Mouse (Mus musculus) midbrain, postnatal 0 days (tissue): Measurements from ENCODE around the gene Slc22a14. TPM values are rescaled to one million over a fixed set of nuclear protein-coding genes. Genes with fewer than 3 reads are reported as not detected.
A peak's percentile ranks its signal among the peaks of the same experiment; 100 is the strongest.

Experiments
- ATAC-seq: fragments of 200-750 bp; cut with Nextera tagmentation; 2 replicates; pipeline ENCODE4 v1.8.0; 2017; ENCODE audit warnings: moderate number of reproducible peaks, mild to moderate bottlenecking, moderate TSS enrichment, moderate library complexity; ENCODE audit not compliant: low FRiP score
- DNase-seq: peaks from one replicate; pipeline ENCODE4 v3.0.0-alpha.2; 2015; ENCODE audit warnings: low spot score
- H3K27ac ChIP-seq: fragments of 300-500 bp; sonication (generic); 2 replicates; pipeline ENCODE4 v1.5.1; 2014; ENCODE audit warnings: low read depth, mild to moderate bottlenecking, low read length, mixed read lengths
- H3K27me3 ChIP-seq: fragments of 300-500 bp; sonication (generic); 2 replicates; pipeline ENCODE4 v1.6.1; 2014; ENCODE audit warnings: low read length, control low read depth, mixed read lengths; ENCODE audit not compliant: insufficient read depth
- H3K36me3 ChIP-seq: fragments of 300-500 bp; sonication (generic); 2 replicates; pipeline ENCODE4 v1.6.1; 2014; ENCODE audit warnings: low read length, control low read depth, mixed read lengths; ENCODE audit not compliant: insufficient read depth
- H3K4me1 ChIP-seq: fragments of 300-500 bp; sonication (generic); 2 replicates; pipeline ENCODE4 v1.6.1; 2014; ENCODE audit warnings: mild to moderate bottlenecking, control low read depth, antibody characterized with exemption, low read length, mixed read lengths; ENCODE audit not compliant: insufficient read depth
- H3K4me2 ChIP-seq: fragments of 300-500 bp; sonication (generic); 2 replicates; pipeline ENCODE4 v1.6.1; 2014; ENCODE audit warnings: low read depth, mild to moderate bottlenecking, low read length, mixed read lengths; ENCODE audit not compliant: poor library complexity, severe bottlenecking
- H3K4me3 ChIP-seq: fragments of 300-500 bp; sonication (generic); 2 replicates; pipeline ENCODE4 v1.5.1; 2014; ENCODE audit warnings: low read depth, mild to moderate bottlenecking, low read length, moderate library complexity
- H3K9ac ChIP-seq: fragments of 300-500 bp; sonication (generic); replicated peaks from 2 replicates; pipeline ENCODE4 v1.6.1; 2014; ENCODE audit warnings: mild to moderate bottlenecking, low read length, moderate library complexity, mixed read lengths; ENCODE audit not compliant: poor library complexity, severe bottlenecking
- H3K9me3 ChIP-seq: fragments of 300-500 bp; sonication (generic); 2 replicates; pipeline ENCODE4 v1.6.1; 2016; ENCODE audit warnings: low read length, control low read depth
- CTCF ChIP-seq: IDR thresholded peaks from 2 replicates; pipeline ENCODE4 v1.5.1; 2016; ENCODE audit warnings: antibody characterized with exemption, mild to moderate bottlenecking
- WGBS: fragments of 180-500 bp; shearing (Covaris S2); extraction: QIAGEN DNeasy Blood & Tissue Kit; methylation state at CpG from one replicate; pipeline ENCODE4 v1.1.7; 2014; 5-methylcytosine and 5-hydroxymethylcytosine counted together
- polyA plus RNA-seq: library from polyadenylated mRNA; unstranded; fragments of >200 nt; fragmentation: Nextera tagmentation; extraction: Ambion mirVana; gene quantifications from 2 replicates; pipeline ENCODE4 v1.2.1, GENCODE M21; 2015
- total RNA-seq: library from RNA; depleted of rRNA; stranded (reverse); fragments of >200 nt; gene quantifications from 2 replicates; pipeline ENCODE4 v1.2.3, GENCODE M21; 2014

The Slc22a14 gene
- total and polyA plus RNA-seq, 2 experiments from 2014 or later = not detected

DNA sequence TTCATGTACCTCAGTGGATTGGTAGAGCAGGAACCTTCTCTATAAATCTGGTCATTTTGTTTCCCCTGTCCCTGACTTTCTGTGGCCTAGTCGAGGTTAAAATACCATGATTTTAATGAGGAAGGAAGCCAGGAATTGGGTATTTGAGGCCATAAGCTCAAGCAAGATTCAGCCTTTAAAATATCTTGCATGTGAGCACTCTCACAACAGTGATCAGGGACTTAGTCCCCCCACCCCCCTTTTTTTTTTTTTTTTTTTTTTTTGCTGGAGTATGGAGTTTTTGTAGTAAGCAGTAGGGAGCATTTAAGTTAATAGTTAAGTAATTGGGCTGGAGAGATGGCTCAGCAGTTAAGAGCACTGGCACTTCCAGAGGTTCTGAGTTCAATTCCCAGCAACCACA is 41.2 kb downstream of the Slc22a14 start:
- Histone ChIP-seq H3K27ac (no peak overlapping the region), H3K9me3 (no peaks in the 10 kb centered on the region), H3K4me2 (no peak overlapping the region), H3K27me3 (no peaks in the 10 kb centered on the region), H3K36me3 (no peaks in the 10 kb centered on the region), H3K9ac (no peak overlapping the region), H3K4me3 (no peak overlapping the region), H3K4me1 (no peaks in the 10 kb centered on the region)
- no peak for TF ChIP-seq CTCF
- WGBS = 82% methylated on average over 1 of the region's 1 CpGs
- ATAC-seq = no peak
- DNase-seq = no peak

DNA sequence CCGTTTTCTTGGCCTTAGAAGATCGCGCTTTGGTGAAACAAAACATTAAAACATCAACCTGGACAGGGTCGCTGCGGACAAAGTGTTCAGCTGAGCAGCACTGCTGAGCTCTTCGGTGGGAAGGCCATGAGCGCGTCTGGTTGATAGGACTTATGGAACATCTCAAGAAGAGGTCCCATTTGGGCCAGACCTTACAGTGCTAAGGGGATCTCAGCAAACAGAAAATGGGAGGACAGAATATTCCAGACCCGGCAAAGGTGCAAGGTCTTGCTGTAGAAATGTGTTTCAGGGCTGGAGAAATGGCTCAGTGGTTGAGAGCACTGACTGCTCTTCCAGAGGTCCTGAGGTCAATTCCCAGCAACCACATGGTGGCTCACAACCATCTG is 42.1 kb downstream of the Slc22a14 start:
- peak overlapping the region; percentile 51 for H3K4me2 ChIP-seq
- DNase-seq = no peak
- ATAC-seq = no peak
- H3K27me3 ChIP-seq = no peaks in the 10 kb centered on the region
- peak overlapping the region; percentile 52 for H3K9ac ChIP-seq
- H3K9me3 ChIP-seq = no peaks in the 10 kb centered on the region
- 5% methylated on average over 9 of the region's 9 CpGs for WGBS
- H3K4me1 ChIP-seq = no peaks in the 10 kb centered on the region
- no peak for TF ChIP-seq CTCF
- H3K36me3 ChIP-seq = no peaks in the 10 kb centered on the region
- H3K4me3 ChIP-seq = peak overlapping the region; percentile 91
- peak overlapping the region; percentile 93 for H3K27ac ChIP-seq

DNA sequence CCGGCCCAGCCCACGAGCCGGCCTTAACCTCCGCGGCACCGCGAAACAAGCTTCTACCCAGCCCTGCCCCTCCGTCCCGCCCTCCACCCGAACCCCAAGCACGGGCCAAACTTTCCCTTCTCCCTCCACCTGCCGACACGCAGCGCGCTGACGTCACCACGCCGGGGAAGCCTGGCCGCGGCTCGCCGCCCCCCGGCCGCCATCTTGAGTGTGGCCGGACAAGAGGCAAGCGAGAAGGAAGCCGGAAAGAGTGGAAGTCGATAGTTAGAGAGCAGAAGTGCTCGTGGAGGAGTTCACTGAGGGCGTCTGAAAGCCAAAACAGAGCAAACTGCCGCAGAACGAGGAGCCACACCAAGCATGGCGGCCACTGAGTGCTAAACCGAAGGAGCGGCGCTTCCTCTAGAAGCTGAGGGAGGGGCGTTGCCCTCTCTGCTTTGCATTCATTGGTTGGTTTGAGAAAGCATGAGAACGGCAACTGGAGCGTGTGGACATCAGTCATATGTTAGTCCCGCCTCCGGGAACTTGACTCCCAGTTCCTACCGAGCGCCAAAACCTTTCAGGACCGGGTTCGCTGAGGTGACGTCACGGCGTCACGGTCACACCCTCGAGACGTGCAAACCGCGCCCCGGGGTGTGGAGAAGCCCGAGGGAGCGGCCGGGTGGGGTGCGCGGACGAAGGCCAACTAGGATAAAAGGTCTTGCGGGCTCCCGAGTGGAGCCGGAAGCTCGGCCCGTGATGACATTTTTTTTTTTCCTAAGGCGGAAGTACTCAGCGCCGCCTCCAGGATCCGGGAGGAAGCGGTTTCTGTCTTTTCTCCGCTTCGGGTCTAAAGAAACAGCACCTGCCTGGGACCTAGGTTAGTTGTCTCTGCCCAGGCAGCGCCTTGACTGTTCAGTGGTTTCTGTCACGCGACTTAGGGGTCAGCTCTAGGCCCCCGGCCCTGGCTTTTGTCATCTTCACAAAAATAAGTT is 42.8 kb downstream of the Slc22a14 start, which contains the start of gene Oxsr1:
Gene Oxsr1 (minus strand): TSS at position 139 of the 971 bp plus-strand sequence.
- TF ChIP-seq CTCF = peak; percentile 69

DNA sequence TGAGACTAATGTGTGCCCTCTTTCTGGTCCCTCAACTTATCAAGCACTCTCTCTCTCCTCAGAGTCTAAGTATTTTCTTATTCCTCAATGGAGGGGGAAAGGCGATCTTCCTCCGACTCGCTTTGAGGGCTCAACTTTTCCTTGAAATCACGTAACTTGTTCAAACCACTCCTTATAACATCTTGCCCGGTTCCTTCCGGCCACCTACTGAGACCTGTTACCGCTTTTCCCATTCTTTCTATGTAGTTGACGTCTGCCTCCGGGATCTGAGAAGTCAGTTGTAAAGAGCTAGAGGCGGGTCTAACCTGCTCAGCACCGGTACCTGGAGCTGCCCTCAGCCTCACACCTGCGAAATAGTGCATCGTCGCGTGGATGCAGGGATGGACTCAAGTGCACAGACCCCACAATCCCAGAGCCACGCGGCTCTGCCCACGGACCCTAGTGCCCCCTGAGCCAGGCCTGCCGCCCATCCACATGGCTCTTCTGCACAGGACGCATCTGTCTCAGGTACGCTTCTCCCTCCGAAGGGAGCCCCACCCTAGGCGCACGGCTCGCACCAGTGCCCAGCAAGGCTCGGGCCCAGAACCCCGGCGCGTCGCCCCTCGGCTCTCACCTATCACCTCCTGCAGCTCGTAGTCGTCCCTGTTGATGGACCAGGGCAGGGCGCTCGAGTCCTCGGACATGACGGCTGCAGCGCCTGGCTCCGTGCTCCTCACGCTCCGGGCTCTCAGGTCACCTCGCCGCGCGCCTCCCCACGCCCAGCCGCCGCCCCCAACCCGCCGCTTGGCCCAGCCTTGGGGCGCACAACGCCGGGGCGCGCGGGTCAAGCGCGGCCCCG is 43.7 kb downstream of the Slc22a14 start:
- peak overlapping the region; percentile 87 for H3K9ac ChIP-seq
- H3K9me3 ChIP-seq = no peaks in the 10 kb centered on the region
- no peaks in the 10 kb centered on the region for H3K36me3 ChIP-seq
- peak; percentile 20 for ATAC-seq
- no peaks in the 10 kb centered on the region for H3K27me3 ChIP-seq
- no peaks in the 10 kb centered on the region for H3K4me1 ChIP-seq
- TF ChIP-seq CTCF = no peak
- peak overlapping the region; percentile 91 for H3K4me2 ChIP-seq
- H3K4me3 ChIP-seq = peak overlapping the region; percentile 91
- DNase-seq = peak; percentile 5
- H3K27ac ChIP-seq = peak overlapping the region; percentile 93
- under 1% methylated on average over 55 of the region's 59 CpGs for WGBS

More for the DNA sequence above, 42.8 kb downstream of the Slc22a14 start, which contains the start of gene Oxsr1:
- under 1% methylated on average over 76 of the region's 76 CpGs for WGBS
- no peaks in the 10 kb centered on the region for H3K36me3 ChIP-seq
- H3K4me2 ChIP-seq = peak within 1 kb of the TSS; percentile 91
- H3K9me3 ChIP-seq = no peaks in the 10 kb centered on the region
- ATAC-seq (peak; percentile 97), DNase-seq (peak; percentile 99)
- peak within 1 kb of the TSS; percentile 91 for H3K4me3 ChIP-seq
- H3K4me1 ChIP-seq = no peaks in the 10 kb centered on the region
- H3K27ac ChIP-seq = peak within 1 kb of the TSS; percentile 93
- peak within 1 kb of the TSS; percentile 87 for H3K9ac ChIP-seq
- no peaks in the 10 kb centered on the region for H3K27me3 ChIP-seq

DNA sequence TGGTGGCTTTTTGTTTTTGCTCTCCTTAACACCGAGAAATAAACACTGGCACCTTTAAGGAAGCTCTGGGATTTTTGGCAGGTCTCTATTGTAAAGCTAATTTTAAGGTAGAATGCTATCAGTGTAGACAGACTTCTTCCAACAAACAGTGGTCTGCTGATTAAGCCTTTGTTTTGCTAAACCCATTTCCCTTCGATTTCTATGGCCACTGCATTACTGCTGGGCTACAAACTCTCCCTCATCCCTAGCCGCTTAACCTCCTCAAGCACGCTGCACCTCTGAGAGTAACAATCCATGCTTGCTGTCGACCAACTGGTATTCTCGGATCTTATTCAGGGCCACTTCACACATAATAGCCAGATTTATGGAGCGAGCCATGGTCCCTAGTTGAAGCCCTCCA is 44.4 kb downstream of the Slc22a14 start:
- H3K4me2 ChIP-seq = peak overlapping the region; percentile 91
- 10% methylated on average over 7 of the region's 7 CpGs for WGBS
- DNase-seq (no peak), ATAC-seq (no peak)
- no peaks in the 10 kb centered on the region for H3K4me1 ChIP-seq
- no peaks in the 10 kb centered on the region for H3K9me3 ChIP-seq
- no peaks in the 10 kb centered on the region for H3K36me3 ChIP-seq
- H3K27ac ChIP-seq = no peak overlapping the region
- H3K9ac ChIP-seq = no peak overlapping the region; the same call in 1 of the 2 replicates
- H3K4me3 ChIP-seq = peak overlapping the region; percentile 91
- TF ChIP-seq CTCF = no peak
- H3K27me3 ChIP-seq = no peaks in the 10 kb centered on the region
